Mouse (Mus musculus): ENCODE data around the gene Unc50.

Gene Unc50

GRCm38 (mm10) chr1:37429366-37430296, at the start of gene Unc50, which contains the start of gene Coa5:
Gene Unc50, plus strand, starts transcription at chr1:37430139.
Gene Coa5, minus strand, starts transcription at chr1:37430103.
- in situ Hi-C loops (cut with MboI): no loop called here

- in situ Hi-C loops (cut with MboI): no loop called here
Measured at GRCm38 (mm10) chr1:37380913-37381312, 49.0 kb upstream of the Unc50 start.

DNA sequence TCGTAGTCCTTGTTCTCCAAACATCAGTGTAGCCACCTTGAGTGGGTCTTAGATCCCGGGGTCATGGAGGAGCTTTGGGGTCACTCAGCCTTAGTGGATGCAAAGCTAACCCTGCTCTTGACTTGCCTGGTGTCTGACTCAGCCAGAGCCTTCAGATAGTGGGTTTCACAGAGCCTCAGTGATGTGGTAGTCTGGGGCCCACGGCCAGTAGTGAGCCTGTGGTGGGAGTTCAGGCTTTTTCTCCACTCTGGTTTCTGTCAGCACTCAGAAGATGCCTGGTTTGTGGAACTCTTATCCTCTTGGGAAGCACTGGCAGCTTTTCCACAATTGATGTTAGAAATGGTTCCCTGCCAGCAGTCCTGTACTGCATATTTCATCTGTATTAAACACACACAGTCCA, 45.6 kb upstream of the Unc50 start:
- in situ Hi-C loops (cut with MboI): no loop called here

- in situ Hi-C loops (cut with MboI): no loop called here
Measured at GRCm38 (mm10) chr1:37386448-37386971, 43.4 kb upstream of the Unc50 start.

DNA sequence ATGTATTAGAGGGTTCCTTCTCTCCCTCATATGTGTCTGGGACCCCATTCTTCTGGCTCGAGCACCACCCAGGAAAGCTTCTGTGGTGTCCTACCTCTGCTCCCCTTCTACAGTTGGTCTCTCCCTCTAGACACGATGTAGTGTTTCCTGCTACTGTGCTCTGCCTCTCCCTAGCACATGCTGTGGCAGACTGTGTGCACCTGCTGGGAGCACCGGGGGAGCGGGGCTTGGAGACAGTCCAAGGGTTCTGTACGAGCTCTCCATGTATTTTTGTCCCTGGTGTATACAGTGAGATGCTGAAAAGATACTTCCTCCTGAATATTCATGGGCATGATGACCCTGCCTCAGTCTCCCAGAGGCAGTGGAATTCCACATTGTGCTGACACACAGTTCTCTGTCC, 36.8 kb upstream of the Unc50 start:
- in situ Hi-C loops (cut with MboI): no loop called here

GRCm38 (mm10) chr1:37396481-37396880, 33.5 kb upstream of the Unc50 start:
- in situ Hi-C loops (cut with MboI): no loop called here

GRCm38 (mm10) chr1:37398961-37399360, 31.0 kb upstream of the Unc50 start:
- in situ Hi-C loops (cut with MboI): no loop called here

GRCm38 (mm10) chr1:37399734-37400133, 30.2 kb upstream of the Unc50 start:
- in situ Hi-C loops (cut with MboI): loop anchor here (5.0 kb wide), 1 partner anchor 127 kb away; no protein-coding TSS in a partner anchor

- in situ Hi-C loops (cut with MboI): loop anchor here (5.0 kb wide), 1 partner anchor 129 kb away; no protein-coding TSS in a partner anchor
Measured at GRCm38 (mm10) chr1:37401687-37402086, 28.3 kb upstream of the Unc50 start.

GRCm38 (mm10) chr1:37405137-37405536, 24.8 kb upstream of the Unc50 start:
- in situ Hi-C loops (cut with MboI): no loop called here

- in situ Hi-C loops (cut with MboI): no loop called here
Measured at GRCm38 (mm10) chr1:37407228-37407627, 22.7 kb upstream of the Unc50 start.

GRCm38 (mm10) chr1:37408059-37408458, 21.9 kb upstream of the Unc50 start:
- in situ Hi-C loops (cut with MboI): no loop called here

GRCm38 (mm10) chr1:37408678-37409077, 21.3 kb upstream of the Unc50 start:
- in situ Hi-C loops (cut with MboI): no loop called here

DNA sequence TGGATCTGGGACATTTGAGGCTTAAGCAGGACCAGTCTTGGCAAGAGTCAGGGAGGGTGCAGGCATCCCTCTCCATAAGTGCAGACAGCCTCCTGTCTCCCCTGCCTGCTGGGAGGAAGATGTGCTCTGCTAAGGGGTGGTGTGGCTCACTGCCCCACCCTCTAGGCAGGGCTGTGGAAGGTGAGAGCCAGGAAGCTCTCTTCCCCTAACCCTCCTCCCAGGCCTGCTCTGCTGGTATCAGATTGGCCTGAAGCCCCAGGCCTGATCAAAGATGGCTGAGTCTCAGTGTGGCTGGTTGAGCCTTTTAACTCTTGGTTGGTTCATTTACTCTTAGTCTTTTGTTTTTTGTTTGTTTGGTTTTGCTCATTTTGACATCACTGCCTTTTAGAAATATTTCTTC, 20.3 kb upstream of the Unc50 start:
- in situ Hi-C loops (cut with MboI): no loop called here

GRCm38 (mm10) chr1:37415394-37415793, 14.5 kb upstream of the Unc50 start:
- in situ Hi-C loops (cut with MboI): no loop called here

DNA sequence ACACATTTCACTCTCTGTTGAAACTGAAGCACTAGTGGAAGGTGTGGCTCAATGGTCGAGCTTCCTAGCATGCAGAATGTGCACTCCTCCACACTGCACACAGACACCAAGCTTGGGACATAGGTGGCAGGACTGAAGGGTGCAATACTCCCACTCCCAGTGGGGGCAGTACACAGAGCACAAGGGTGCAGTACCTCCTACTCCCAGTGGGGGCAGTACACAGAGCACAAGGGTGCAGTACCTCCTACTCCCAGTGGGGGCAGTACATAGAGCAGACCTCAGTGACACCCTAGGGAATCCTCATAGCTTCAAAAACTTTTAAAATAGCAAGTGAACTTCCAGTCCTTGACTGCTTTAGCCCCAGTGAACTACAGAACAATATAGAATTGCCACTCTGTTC, 10.5 kb upstream of the Unc50 start:
- in situ Hi-C loops (cut with MboI): no loop called here

- in situ Hi-C loops (cut with MboI): no loop called here
Measured at GRCm38 (mm10) chr1:37427144-37427875, 2.6 kb upstream of the Unc50 start.

DNA sequence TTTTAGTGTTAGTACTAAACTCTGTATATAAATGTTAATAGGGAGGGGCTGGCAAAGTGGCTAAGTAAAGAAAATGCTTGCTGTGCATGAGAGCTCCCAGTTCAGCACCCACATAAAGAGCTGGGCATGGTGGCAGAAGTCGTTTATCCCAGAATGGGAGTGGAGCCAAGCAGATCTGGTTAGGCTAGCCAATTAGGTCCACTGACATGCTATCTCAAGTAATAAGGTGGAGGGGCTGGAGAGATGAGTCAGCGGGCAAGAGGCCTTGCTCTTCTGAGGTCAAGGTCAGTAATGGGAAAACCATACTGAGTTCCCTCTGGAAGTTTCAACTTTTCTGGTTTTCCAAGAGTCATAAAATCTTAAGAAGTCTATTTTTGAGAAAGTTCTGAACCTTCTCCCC, 1.0 kb upstream of the Unc50 start:
- in situ Hi-C loops (cut with MboI): no loop called here

- in situ Hi-C loops (cut with MboI): no loop called here
Measured at GRCm38 (mm10) chr1:37430297-37430840, 430 bp downstream of the Unc50 start.

- in situ Hi-C loops (cut with MboI): no loop called here
Measured at GRCm38 (mm10) chr1:37436419-37436818, 6.5 kb downstream of the Unc50 start.

- in situ Hi-C loops (cut with MboI): no loop called here
Measured at GRCm38 (mm10) chr1:37442848-37443835, 13.2 kb downstream of the Unc50 start.

Data from mature B cell (primary cell).